Mouse (Mus musculus) heart, adult 8-10 months (tissue): ENCODE data around the gene Gm37240. TPM values are rescaled to one million over a fixed set of nuclear protein-coding genes. Genes with fewer than 3 reads are reported as not detected.

ENCODE experiments used
- DNase-seq: peaks from one replicate; pipeline ENCODE4 v3.0.0; 2022; ENCODE audit warnings: low spot score
- total RNA-seq, 4 experiments: library from RNA; stranded (reverse); gene quantifications; 2 replicates each; pipeline ENCODE4 v1.2.4; 2022

The Gm37240 gene
- total RNA-seq, 4 experiments from 2014 or later = 36.8 to 49.5 (median 39.2) TPM

DNA sequence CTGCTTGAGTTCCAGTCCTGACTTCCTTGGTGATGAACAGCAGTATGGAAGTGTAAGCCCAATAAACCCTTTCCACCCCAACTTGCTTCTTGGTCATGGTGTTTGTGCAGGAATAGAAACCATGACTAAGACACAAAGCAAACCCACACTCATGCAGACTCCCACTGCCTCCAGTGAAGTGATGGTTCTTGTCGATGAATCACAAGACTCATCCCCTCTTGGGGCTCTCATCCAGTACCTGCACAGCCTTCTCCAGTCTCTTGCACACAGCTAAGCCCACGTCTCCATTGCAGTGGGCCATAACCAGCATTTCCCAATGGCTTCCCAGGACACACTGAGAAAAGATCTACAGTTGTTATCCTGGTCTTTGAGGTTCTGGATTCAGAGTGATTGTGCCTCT, 599.7 kb downstream of the Gm37240 start:
- no peak for DNase-seq

DNA sequence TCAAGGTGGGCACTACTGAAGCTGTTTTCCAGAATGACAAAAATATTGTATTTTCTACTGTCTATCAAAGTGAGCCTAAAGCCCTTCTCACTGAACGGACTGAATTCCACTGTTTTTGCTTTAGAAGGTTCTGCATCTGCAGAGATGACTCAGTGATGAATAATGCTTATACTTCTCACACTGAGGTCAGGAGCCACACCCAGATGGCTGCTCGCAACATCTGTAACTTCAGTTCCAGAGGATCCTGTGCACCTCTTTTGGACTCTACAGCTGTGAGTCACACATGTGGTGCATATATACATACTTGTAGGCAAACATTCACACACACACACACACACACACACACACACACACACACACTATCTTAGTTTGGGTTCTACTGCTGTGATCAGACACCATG, 602.8 kb downstream of the Gm37240 start:
- DNase-seq = no peak

DNA sequence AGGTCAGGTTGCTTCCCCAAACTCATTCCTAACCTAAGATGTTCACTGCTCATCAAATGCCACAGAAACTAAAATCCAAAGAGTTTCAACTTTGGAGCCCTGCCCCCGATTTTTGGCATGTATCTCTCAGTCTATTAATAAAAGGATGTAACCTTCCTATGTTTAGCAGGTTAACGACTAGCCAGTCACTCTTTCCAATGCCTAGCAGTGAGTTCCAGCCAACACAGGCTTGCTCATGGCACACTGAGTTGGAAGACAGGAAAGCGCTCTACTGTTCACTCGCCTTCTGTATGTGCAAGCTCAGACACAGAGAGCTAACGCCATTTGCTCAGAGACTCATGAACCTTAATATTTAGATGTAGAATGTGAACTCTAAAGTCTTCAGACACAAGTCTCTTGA, 604.5 kb downstream of the Gm37240 start:
- peak; percentile 35 for DNase-seq

DNA sequence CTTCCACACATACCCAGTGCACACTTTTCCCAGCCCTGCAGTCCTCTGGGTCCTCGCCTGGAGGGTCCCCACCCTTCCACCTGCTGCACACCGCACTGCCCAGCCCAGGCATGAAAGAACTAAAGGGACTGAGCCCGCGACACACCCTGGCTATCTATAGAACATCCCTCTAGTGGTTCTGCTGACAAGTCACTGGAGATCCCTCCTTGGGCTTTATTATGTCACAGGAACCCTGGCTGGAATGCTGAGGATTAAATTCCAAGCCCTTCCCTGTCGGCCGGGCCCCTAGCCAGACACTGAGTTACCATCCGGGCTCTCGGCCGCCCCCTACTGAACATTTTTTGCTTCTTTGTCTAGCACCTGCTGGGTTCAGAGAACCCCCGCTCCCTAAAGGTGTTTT, 612.2 kb downstream of the Gm37240 start:
- peak; percentile 18 for DNase-seq

DNA sequence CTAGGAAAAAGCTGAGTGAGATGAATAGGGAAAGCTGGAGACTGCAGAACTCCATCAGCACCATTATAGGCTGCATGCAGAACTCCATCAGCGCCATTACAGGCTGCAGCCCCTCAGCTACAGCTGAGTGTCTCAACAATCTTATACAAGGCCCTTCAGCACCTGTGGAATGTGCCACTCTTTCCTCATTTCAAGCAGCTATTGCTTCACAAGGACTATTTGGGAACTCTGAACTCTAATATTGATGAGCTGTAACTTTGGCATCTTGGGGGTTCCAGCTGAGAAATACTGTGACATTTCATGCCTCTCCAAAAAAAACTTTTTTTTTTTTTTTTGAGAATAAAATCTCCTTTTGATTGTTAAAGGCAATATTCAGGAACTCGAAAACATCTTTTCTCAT, 615.8 kb downstream of the Gm37240 start:
- no peak for DNase-seq

DNA sequence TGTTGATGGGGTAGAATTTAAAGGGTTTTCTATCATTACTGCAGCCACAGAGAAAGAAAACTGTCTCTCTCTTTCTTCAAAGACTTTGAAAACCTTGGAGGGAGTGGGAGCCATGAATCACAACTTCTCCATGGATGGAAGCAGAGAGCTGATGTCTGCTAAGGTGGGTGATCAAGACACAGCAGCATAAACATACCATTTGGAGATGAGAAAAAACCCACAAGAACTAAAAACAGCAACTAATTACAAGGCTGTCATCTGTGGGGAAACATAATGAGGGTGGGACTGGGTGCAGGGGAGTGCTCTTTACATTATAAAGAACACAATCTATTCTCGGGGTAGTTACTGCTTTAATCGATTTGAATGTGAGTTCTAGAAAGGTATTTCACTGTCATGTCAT, 622.4 kb downstream of the Gm37240 start:
- DNase-seq = no peak

DNA sequence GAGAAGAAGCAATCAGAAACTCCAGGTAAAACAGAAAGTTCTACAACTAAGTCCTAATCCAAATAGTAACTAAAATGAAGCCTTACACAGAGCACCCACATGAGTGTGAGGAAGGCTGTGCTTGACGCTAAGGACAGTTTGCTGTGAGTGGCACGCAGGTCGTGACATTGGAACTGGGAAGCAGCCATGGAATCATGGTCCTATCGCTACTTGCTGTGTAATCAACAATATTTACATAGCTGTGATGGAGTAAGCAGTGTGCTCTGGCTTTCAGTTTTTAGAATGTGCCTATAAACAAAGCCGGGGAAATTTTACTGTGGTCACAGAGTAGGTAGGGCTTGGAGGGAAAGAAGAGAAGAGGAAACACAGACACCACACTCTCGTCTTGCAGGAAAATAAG, 622.8 kb downstream of the Gm37240 start:
- no peak for DNase-seq

DNA sequence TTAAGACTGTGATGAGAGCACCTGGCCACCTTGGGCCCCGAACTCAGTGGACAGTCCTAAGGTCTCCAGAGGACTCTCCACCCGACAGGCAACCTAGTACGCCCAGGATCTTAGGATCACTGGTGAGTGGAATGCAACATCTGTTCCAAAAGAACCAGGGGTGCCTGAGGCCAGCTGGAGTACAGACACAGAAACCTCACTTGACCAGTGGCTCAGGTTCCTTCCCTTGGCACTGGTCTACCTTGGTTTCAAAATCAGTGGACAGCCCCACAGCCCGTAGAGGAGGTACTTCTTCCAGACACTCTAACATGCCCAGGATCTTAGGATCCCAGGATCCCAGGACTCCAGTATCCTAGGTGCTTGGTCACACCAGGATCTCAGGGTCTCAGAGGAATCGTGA, 632.8 kb downstream of the Gm37240 start:
- DNase-seq = no peak

DNA sequence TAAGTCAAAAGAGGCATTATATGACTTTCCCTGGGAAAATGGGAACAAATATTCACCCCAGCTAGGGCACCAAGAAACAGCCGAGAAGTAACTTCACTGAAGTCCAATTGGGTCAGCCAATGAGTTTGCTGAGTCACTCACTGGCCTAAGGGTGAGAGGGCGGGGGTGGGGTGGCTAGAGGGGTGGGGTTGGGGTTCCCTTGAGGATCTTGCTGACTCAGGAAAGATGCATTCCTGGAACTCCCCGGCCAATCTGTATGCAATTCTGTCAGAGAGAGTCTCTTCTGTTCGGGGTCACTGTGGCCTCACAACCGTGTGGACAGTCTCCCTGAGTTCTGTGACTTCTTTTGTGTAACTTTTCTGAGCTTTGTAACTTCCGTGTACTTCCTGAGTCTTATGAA, 635.7 kb downstream of the Gm37240 start:
- no peak for DNase-seq

DNA sequence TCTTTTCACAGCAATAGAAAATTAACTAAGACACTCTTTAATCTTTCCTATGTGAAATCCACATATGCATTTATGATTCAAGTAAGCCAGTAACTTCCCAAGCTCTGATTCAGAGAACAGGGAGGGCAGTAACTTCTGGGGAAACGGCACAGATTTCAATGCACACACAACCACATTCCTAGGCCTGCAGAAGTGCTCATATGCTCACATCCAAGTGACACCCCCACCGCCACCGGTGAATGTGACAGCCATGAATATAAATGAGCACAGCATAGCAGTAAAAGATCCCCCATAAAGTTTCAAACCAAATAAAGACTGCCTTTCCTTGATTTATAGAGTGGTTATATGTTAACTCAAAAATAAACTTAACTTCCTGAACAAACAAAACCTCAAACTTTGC, 641.2 kb downstream of the Gm37240 start:
- no peak for DNase-seq

DNA sequence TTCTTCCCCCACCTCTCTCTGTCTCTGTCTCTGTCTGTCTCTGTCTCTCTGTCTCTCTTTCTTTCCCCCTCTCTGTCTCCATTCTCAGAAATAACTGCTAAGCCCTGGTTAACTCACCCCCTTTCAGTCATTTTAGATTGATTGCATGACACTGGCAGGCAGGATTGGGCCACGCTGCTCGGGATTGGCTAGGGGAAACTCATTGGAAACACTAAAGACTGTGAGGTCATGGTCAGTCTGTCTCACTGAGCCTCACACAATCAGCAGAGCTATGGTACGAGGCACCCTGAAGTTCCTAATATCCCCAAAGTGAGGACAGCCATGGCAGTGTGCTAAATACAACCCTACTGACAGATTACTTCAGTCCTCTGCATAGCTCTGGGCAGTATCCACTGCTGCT, 650.8 kb downstream of the Gm37240 start:
- DNase-seq = no peak

DNA sequence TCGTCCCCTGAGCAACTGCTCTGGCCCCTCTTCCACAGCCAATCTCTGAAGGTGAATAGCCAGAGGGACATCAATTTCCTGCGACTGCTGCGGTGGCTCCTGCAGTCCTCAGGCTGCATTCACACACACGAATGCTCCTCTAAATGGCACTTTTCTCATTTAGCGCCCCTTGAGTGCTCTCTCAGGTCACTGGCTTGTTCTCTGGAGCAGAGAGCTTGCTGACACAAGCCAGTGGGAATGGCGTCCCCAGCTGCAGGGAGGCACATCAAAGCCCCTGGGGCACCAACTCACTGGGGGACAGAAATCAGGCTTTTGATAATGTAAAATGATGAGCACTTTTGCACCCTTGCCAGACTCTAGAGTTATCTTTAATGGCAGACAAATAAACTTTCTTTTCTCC, 654.5 kb downstream of the Gm37240 start:
- no peak for DNase-seq

DNA sequence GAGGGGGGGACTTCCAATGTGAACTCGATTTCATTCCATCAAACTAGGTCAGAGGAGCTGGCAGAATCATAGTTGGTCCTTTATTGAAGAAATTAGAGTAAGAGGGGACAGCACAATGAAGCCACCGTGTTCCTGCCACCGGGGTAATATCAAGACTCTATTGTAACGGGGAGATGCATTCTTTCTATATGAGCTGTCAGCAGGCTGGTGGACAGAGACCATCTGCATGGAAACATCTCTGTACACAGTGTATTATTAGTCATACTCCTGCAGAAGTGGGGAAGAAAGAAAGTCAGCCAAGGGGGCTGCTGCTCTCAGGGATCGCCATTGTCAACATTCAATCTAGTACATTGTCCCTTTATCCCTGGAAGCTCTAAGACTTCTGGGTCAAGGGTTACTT, 665.3 kb downstream of the Gm37240 start:
- no peak for DNase-seq

DNA sequence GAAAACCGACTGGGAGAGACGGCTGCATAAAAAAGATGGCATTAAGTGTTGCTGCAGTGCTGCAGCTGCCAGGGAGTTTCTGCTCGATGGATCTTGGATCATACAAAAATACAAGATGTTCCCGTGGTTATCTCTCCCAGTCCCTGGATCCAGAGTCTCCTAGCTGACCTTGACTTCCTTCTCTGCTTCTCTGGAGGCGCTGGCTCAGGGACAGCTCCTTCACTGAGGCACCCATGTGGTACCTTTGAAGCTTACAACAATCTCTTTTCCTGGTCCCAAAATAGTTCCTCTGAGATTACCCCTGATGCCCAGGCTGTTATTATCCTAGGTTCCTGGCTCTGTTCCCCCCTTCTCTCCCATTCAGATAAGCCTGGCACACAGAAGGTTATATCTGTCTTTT, 672.4 kb downstream of the Gm37240 start:
- DNase-seq = peak; percentile 45

DNA sequence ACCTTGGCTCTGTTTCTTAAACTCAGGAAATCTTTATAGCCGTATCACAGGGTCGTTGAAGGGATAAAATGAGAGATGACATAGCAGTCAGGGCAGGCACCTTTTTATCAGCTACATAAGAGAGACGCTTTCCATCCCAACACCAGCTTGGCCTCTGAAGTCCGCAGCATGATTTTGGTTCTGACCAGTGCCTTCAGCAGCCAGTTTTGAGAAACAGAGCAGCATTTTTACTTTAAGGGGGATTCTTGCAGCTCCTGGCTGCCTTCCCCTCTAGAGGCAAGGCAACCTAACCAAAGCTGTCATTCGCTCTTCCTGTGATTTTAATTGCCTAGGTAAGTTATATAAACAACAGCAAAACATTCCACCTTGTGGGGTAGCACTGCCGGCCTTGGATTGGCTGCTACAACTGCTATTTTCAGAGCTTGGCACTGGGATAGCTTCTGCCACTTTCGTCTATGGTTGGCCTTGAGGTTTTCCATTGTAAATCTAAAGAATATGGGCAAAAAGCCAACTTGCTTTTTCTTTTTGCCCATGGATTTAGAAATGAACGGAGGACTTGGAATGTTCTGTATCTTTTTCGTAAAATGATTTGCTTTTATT, 674.5 kb downstream of the Gm37240 start:
- DNase-seq = peak; percentile 23

DNA sequence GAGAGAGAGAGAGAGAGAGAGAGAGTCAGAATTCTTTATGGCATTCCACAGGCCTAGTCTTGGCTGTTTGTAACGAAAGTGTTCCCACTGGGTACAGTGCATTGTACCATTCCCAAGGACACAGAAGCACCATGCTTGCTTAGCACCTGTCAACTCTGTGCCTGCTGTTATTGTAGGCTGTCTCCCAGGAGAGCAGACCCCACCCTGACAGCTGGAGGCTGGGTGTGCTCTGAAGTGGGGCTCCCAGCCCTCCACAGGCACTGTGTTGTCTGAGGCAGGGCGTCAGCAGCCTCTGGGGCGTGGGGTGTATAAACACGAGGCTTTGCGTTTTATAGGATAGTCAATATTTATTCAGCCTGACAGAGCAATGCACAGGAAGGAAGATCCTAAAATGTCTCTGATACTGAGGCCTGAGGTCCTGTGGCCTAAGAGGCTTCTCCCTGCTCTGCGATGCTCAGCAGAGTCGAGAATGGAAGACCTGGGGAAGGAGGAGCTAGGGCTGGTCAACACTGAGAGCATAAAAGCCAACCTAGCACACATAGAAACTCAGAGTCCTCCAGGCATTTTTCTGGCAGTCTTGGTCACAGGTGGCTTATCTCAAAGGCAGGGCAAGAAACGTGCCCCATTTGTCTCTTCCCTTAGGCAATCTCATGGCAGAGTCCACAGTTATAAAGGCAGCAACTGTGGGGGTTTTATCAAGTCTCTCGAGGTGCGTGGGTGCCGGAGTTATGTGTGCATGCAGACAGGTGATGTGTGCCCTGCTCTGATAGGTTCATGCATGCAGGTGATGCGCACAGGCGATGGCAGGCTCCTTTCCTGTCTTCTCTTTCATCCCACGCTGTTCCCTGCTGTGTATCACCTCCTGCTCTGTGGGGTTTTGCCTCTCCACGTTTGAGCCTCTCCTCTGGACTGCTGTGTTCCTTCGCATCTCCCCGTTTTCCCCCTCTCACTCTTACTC, 677.2 kb downstream of the Gm37240 start:
- DNase-seq = no peak

DNA sequence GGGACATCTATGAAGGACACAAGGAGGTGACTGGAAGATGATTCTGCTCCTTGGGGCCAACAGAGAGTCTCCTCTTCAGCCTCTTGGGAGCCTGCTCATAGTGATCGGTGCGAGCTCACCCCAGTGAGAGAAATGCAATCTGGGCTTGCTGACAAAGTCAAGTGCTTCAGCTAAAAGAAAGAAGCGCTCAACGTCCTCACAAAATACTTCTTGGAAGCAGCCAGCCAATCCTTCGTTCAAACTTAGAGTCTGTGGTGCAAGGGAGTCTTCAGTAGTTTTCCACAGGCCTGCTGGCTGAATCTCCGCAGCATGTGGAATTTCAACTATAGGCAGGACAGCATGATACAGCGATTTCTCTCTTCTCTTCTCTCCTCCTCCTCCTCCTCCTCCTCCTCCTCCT, 680.8 kb downstream of the Gm37240 start:
- DNase-seq = no peak

DNA sequence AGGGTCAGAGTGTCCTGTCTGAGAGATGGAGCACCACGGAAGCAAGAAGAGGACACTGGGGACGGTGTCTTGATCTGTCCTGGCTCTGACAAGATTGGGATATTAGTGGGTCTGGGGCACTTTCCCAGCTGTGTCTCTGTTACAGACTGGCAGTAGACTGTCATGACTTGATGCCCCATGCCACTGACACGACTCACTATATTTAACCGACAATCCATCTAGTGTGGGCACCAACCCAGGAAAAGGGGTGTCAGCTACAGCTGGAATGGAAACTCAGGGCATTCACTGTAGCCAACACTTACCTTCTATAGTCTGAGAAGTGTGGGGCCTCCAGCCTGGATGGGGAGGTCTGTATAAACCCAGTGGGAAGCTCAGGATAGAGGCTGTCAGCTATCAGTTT, 681.4 kb downstream of the Gm37240 start:
- DNase-seq = no peak

DNA sequence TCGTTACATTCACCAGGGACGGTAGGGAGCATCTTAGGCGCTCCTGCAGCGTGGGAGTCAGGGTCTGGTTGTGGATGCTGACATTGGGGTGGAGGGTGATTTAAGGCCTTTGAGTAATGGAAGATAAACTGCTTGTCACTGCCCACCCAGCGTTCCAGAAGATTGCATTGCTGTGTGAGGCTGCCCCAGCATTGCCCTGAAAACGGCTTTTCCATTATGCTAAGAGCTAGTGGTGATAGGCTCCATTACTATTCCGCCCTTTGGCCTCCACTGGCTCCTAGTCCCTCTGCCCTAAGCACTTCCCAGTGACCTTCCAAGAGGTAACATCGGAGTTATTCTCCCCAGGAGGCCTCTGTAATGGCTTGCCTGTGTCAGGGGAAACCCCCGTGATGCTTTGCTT, 683.7 kb downstream of the Gm37240 start:
- DNase-seq = no peak

DNA sequence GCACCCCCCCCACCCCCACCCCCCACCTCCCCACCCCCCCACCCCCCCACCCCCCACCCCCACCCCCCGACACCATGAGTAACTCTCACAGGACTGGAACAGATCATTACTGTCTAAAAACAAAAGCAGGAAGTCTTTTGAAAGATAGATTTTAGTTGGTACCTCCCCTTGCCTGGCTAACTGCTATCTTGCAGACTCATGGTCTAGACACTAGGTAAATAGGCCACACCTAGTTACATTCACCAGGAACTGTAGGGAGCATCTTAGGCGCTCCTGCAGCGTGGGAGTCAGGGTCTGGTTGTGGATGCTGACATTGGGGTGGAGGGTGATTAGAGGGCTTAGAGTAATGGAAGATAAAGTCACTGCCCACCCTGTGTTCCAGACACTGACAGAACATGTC, 684.6 kb downstream of the Gm37240 start:
- DNase-seq = no peak

DNA sequence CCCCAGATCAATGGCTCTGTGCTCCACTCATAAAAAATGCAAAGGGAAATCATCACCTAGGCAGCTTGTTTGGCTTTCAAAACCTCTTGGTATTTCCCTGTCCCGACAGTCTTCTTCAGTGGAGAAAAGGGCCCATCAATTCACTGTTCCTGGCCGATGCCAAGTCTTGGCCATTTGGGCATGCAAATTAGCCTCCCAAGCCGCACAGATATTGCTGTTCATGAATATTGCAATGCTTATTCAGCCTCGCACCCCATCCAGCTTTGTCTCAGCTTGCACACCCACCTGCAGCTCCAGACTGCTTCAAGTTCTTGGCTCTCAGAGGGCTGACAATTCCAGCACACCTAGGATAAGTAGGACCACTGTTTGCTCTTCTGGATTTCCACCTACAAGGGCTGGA, 685.5 kb downstream of the Gm37240 start:
- no peak for DNase-seq

DNA sequence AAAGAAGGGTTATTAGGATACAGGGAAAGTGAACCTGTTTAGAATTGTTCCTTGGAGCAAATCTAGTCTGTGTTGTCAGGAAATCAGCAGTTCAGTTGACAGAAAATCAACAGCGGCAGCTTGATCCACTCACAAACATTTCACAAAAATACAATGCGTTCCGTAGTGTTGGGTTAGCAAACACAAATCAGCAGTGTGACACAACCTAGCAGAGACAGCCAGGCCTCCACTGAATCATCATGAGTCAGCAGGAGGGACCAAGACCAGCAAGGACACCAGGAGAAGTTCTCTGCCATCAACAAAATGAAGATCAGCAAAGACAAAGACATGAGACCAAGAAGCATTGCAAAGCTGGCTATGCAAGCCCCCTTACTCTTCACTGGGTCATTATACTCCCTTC, 688.8 kb downstream of the Gm37240 start:
- no peak for DNase-seq

DNA sequence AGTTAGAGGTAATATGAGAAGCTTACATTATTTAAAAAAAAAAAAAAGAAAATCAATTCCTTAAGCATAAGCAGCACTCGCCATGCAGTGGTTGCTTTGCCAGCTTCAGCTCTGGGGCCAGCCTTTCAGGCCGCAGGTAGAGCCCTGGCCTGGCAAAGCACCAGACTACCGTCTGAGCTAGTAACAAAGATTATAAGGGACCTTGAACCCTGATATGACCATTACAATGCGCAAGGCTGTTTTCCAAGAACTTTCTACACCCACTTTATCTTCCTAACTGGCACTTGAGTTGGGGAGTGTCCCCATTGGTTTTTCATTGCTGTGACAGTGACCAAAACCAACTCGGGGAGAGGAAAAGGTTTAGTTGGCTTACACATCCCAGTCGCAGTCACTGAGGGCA, 690.2 kb downstream of the Gm37240 start:
- DNase-seq = no peak
